Mouse (Mus musculus) limb, embryonic 14.5 days (tissue): ENCODE results near the gene Ece2. TPM values are rescaled to one million over a fixed set of nuclear protein-coding genes. Genes with fewer than 3 reads are reported as not detected.
A peak's percentile ranks its signal among the peaks of the same experiment; 100 is the strongest.

Experiments
- ATAC-seq: fragments of 200-750 bp; cut with Nextera tagmentation; 2 replicates; pipeline ENCODE4 v1.8.0; 2017; ENCODE audit warnings: low read depth, moderate number of reproducible peaks, moderate TSS enrichment; ENCODE audit not compliant: low FRiP score
- DNase-seq: peaks from one replicate; pipeline ENCODE4 v3.0.0-alpha.2; 2015; ENCODE audit warnings: low spot score
- H3K27ac ChIP-seq: fragments of 300-500 bp; sonication (generic); replicated peaks from 2 replicates; pipeline ENCODE4 v1.5.1; 2014; ENCODE audit warnings: low read depth, mild to moderate bottlenecking, low read length, moderate library complexity, mixed read lengths
- H3K27me3 ChIP-seq: fragments of 300-500 bp; sonication (generic); 2 replicates; pipeline ENCODE4 v1.6.1; 2014; ENCODE audit warnings: low read length, mixed read lengths; ENCODE audit not compliant: control insufficient read depth, insufficient read depth
- H3K36me3 ChIP-seq: fragments of 300-500 bp; sonication (generic); 2 replicates; pipeline ENCODE4 v1.6.1; 2014; ENCODE audit warnings: mild to moderate bottlenecking, low read length, moderate library complexity, mixed read lengths; ENCODE audit not compliant: control insufficient read depth, insufficient read depth
- H3K4me1 ChIP-seq: fragments of 300-500 bp; sonication (generic); 2 replicates; pipeline ENCODE4 v1.6.1; 2014; ENCODE audit warnings: antibody characterized with exemption, low read length, mixed read lengths; ENCODE audit not compliant: control insufficient read depth, insufficient read depth
- H3K4me2 ChIP-seq: fragments of 300-500 bp; sonication (generic); replicated peaks from 2 replicates; pipeline ENCODE4 v1.6.1; 2014; ENCODE audit warnings: low read depth, mild to moderate bottlenecking, low read length, moderate library complexity; ENCODE audit not compliant: severe bottlenecking
- H3K4me3 ChIP-seq: fragments of 300-500 bp; sonication (generic); replicated peaks from 2 replicates; pipeline ENCODE4 v1.5.1; 2014; ENCODE audit warnings: low read length
- H3K9ac ChIP-seq: fragments of 300-500 bp; sonication (generic); 2 replicates; pipeline ENCODE4 v1.6.1; 2014; ENCODE audit warnings: mild to moderate bottlenecking, low read depth, low read length, moderate library complexity; ENCODE audit not compliant: severe bottlenecking
- H3K9me3 ChIP-seq: fragments of 300-500 bp; sonication (generic); 2 replicates; pipeline ENCODE4 v1.6.1; 2016; ENCODE audit warnings: low read length; ENCODE audit not compliant: control insufficient read depth
- POLR2A ChIP-seq: fragments of 200-500 bp; IDR thresholded peaks from 2 replicates; pipeline ENCODE4 v1.8.0; 2012; ENCODE audit warnings: inconsistent platforms, mild to moderate bottlenecking, moderate library complexity, borderline replicate concordance; ENCODE audit not compliant: insufficient read depth, insufficient read length; ENCODE audit errors: extremely low read depth
- WGBS: fragments of 180-500 bp; shearing (Covaris S2); extraction: QIAGEN DNeasy Blood & Tissue Kit; methylation state at CpG from one replicate; pipeline ENCODE4 v1.1.7; 2014; 5-methylcytosine and 5-hydroxymethylcytosine counted together
- polyA plus RNA-seq, 2 experiments: library from polyadenylated mRNA; depleted of rRNA in 1 of 2; stranded (reverse) in 1 of 2; unstranded in 1 of 2; fragments of >200 nt; fragmentation: Nextera tagmentation in 1 of 2; extraction: Ambion mirVana in 1 of 2; gene quantifications; 2 replicates each; pipeline versions ENCODE4 v1.2.1 to v1.2.3; 2012 to 2014

The Ece2 gene
- polyA plus RNA-seq, 2 experiments: 3.9 to 15.8 TPM

- ATAC-seq (no peak), DNase-seq (no peak)
- Histone ChIP-seq H3K27me3 (peaks cover 48% of the 10 kb centered on the region), H3K27ac (no peak overlapping the region), H3K4me1 (peaks cover 17% of the 10 kb centered on the region), H3K36me3 (no peaks in the 10 kb centered on the region), H3K9me3 (no peaks in the 10 kb centered on the region), H3K9ac (no peak overlapping the region), H3K4me2 (peak overlapping the region; percentile 90), H3K4me3 (peak overlapping the region; percentile 52)
- WGBS: 6% methylated on average over 48 of the region's 48 CpGs
- no peak for TF ChIP-seq POLR2A
These were observed 38.4 kb upstream of the Ece2 start for GRCm38 (mm10) chr16:20591076-20591705.

- no peak overlapping the region for H3K9ac ChIP-seq
- no peaks in the 10 kb centered on the region for H3K9me3 ChIP-seq
- DNase-seq (no peak), ATAC-seq (no peak)
- peaks cover 11% of the 10 kb centered on the region; the same call in 1 of the 2 replicates for H3K4me1 ChIP-seq
- no peak overlapping the region for H3K27ac ChIP-seq
- TF ChIP-seq POLR2A: no peak
- no peak overlapping the region for H3K4me3 ChIP-seq
- peaks cover 34% of the 10 kb centered on the region for H3K27me3 ChIP-seq
- H3K36me3 ChIP-seq: no peaks in the 10 kb centered on the region
- H3K4me2 ChIP-seq: no peak overlapping the region
- WGBS: 84% methylated on average over 7 of the region's 7 CpGs
These were observed 34.5 kb upstream of the Ece2 start for GRCm38 (mm10) chr16:20595060-20595673.

- Histone ChIP-seq H3K36me3 (no peaks in the 10 kb centered on the region), H3K27me3 (peaks cover 28% of the 10 kb centered on the region), H3K4me1 (peaks cover 5% of the 10 kb centered on the region; the same call in 1 of the 2 replicates), H3K27ac (no peak overlapping the region), H3K4me2 (no peak overlapping the region), H3K4me3 (no peak overlapping the region), H3K9me3 (no peaks in the 10 kb centered on the region), H3K9ac (no peak overlapping the region)
- WGBS: 85% methylated on average over 4 of the region's 4 CpGs
- DNase-seq (no peak), ATAC-seq (no peak)
- no peak for TF ChIP-seq POLR2A
These were observed 33.9 kb upstream of the Ece2 start for GRCm38 (mm10) chr16:20595737-20596136.

- WGBS: 39% methylated on average over 7 of the region's 7 CpGs
- no peak overlapping the region for H3K27ac ChIP-seq
- no peak for ATAC-seq
These were observed 32.8 kb upstream of the Ece2 start for GRCm38 (mm10) chr16:20596687-20597441.

GRCm38 (mm10) chr16:20600511-20600910 lies 29.1 kb upstream of the Ece2 start:
- Histone ChIP-seq H3K9me3 (no peaks in the 10 kb centered on the region), H3K27ac (no peak overlapping the region), H3K27me3 (no peaks in the 10 kb centered on the region), H3K36me3 (peaks cover 16% of the 10 kb centered on the region), H3K4me2 (no peak overlapping the region), H3K9ac (no peak overlapping the region), H3K4me3 (no peak overlapping the region), H3K4me1 (no peaks in the 10 kb centered on the region)
- DNase-seq (no peak), ATAC-seq (no peak)
- 77% methylated on average over 5 of the region's 5 CpGs for WGBS
- no peak for TF ChIP-seq POLR2A

More at GRCm38 (mm10) chr16:20596687-20597441, 32.8 kb upstream of the Ece2 start:
- no peak overlapping the region for H3K9ac ChIP-seq
- no peaks in the 10 kb centered on the region for H3K4me1 ChIP-seq
- peaks cover 17% of the 10 kb centered on the region for H3K27me3 ChIP-seq
- no peaks in the 10 kb centered on the region for H3K36me3 ChIP-seq
- H3K4me2 ChIP-seq: no peak overlapping the region
- no peak for TF ChIP-seq POLR2A
- H3K9me3 ChIP-seq: no peaks in the 10 kb centered on the region
- no peak for DNase-seq
- H3K4me3 ChIP-seq: no peak overlapping the region
